Mouse (Mus musculus): ENCODE measurements around the gene Nkain1.

Nkain1 gene

GRCm38 (mm10) chr4:130574048-130574413, at the start of gene Nkain1:
Nkain1 (minus strand) TSS chr4:130574173.
- DNase-seq (ENCODE audit: low read depth, low spot score) = peak; percentile 16

GRCm38 (mm10) chr4:130578734-130579274, 4.8 kb upstream of the Nkain1 start:
- DNase-seq (ENCODE audit: low read depth, low spot score) = no peak

- no peak for DNase-seq (ENCODE audit: low read depth, low spot score)
Measured at GRCm38 (mm10) chr4:130577081-130577480, 3.1 kb upstream of the Nkain1 start.

GRCm38 (mm10) chr4:130576247-130576931, 2.4 kb upstream of the Nkain1 start:
- DNase-seq (ENCODE audit: low read depth, low spot score) = no peak

GRCm38 (mm10) chr4:130575533-130575932, 1.6 kb upstream of the Nkain1 start:
- no peak for DNase-seq (ENCODE audit: low read depth, low spot score)

- no peak for DNase-seq (ENCODE audit: low read depth, low spot score)
Measured at GRCm38 (mm10) chr4:130574861-130575460, 988 bp upstream of the Nkain1 start.

- DNase-seq (ENCODE audit: low read depth, low spot score) = no peak
Measured at GRCm38 (mm10) chr4:130573351-130574047, 474 bp downstream of the Nkain1 start.

- DNase-seq (ENCODE audit: low read depth, low spot score) = no peak
Measured at GRCm38 (mm10) chr4:130573012-130573350, 992 bp downstream of the Nkain1 start.

GRCm38 (mm10) chr4:130572545-130572944, 1.4 kb downstream of the Nkain1 start:
- DNase-seq (ENCODE audit: low read depth, low spot score) = no peak

GRCm38 (mm10) chr4:130570941-130571720, 2.8 kb downstream of the Nkain1 start:
- DNase-seq (ENCODE audit: low read depth, low spot score) = no peak

- DNase-seq (ENCODE audit: low read depth, low spot score) = no peak
Measured at GRCm38 (mm10) chr4:130568043-130568978, 5.7 kb downstream of the Nkain1 start.

GRCm38 (mm10) chr4:130563820-130564219, 10.2 kb downstream of the Nkain1 start:
- DNase-seq (ENCODE audit: low read depth, low spot score) = no peak

GRCm38 (mm10) chr4:130563260-130563756, 10.7 kb downstream of the Nkain1 start:
- no peak for DNase-seq (ENCODE audit: low read depth, low spot score)

- no peak for DNase-seq (ENCODE audit: low read depth, low spot score)
Measured at GRCm38 (mm10) chr4:130560576-130561310, 13.2 kb downstream of the Nkain1 start.

- DNase-seq (ENCODE audit: low read depth, low spot score) = no peak
Measured at GRCm38 (mm10) chr4:130559220-130559619, 14.8 kb downstream of the Nkain1 start.

GRCm38 (mm10) chr4:130557852-130558251, 16.1 kb downstream of the Nkain1 start:
- no peak for DNase-seq (ENCODE audit: low read depth, low spot score)

- no peak for DNase-seq (ENCODE audit: low read depth, low spot score)
Measured at GRCm38 (mm10) chr4:130556992-130557391, 17.0 kb downstream of the Nkain1 start.

- DNase-seq (ENCODE audit: low read depth, low spot score) = no peak
Measured at GRCm38 (mm10) chr4:130556224-130556623, 17.7 kb downstream of the Nkain1 start.

GRCm38 (mm10) chr4:130553121-130553448, 20.9 kb downstream of the Nkain1 start:
- no peak for DNase-seq (ENCODE audit: low read depth, low spot score)

All from CD4-positive helper T cell, adult 2 months (primary cell).